Mouse (Mus musculus) liver, embryonic 12.5 days (tissue): ENCODE data around the gene Tle3. TPM values are rescaled to one million over a fixed set of nuclear protein-coding genes. Genes with fewer than 3 reads are reported as not detected.

Source experiments
- ATAC-seq: fragments of 200-750 bp; cut with Nextera tagmentation; 2 replicates; pipeline ENCODE4 v1.8.0; 2017; ENCODE audit warnings: moderate number of reproducible peaks, mild to moderate bottlenecking, moderate library complexity
- H3K27ac ChIP-seq: fragments of 300-500 bp; sonication (generic); 2 replicates; pipeline ENCODE4 v1.5.1; 2016; ENCODE audit warnings: mild to moderate bottlenecking
- H3K27me3 ChIP-seq: fragments of 300-500 bp; sonication (generic); replicated peaks from 2 replicates; pipeline ENCODE4 v1.6.1; 2016; ENCODE audit warnings: mild to moderate bottlenecking, moderate library complexity
- H3K36me3 ChIP-seq: fragments of 300-500 bp; sonication (generic); 2 replicates; pipeline ENCODE4 v1.6.1; 2016; ENCODE audit warnings: mild to moderate bottlenecking, moderate library complexity
- H3K4me1 ChIP-seq: fragments of 300-500 bp; sonication (generic); 2 replicates; pipeline ENCODE4 v1.6.1; 2016
- H3K4me2 ChIP-seq: fragments of 300-500 bp; sonication (generic); 2 replicates; pipeline ENCODE4 v1.6.1; 2016; ENCODE audit warnings: mild to moderate bottlenecking, moderate library complexity
- H3K4me3 ChIP-seq: fragments of 300-500 bp; sonication (generic); 2 replicates; pipeline ENCODE4 v1.5.1; 2016; ENCODE audit warnings: mild to moderate bottlenecking, moderate library complexity
- H3K9ac ChIP-seq: fragments of 300-500 bp; sonication (generic); 2 replicates; pipeline ENCODE4 v1.6.1; 2016; ENCODE audit warnings: mild to moderate bottlenecking, moderate library complexity
- H3K9me3 ChIP-seq: fragments of 300-500 bp; sonication (generic); replicated peaks from 2 replicates; pipeline ENCODE4 v1.6.1; 2016; ENCODE audit warnings: mild to moderate bottlenecking, moderate library complexity
- WGBS: fragments of 180-500 bp; shearing (Covaris S2); methylation state at CpG from one replicate; pipeline ENCODE4 v1.1.7; 2016; ENCODE audit not compliant: insufficient replicate concordance; 5-methylcytosine and 5-hydroxymethylcytosine counted together
- polyA plus RNA-seq: library from polyadenylated mRNA; unstranded; fragments of >200 nt; fragmentation: Nextera tagmentation; extraction: Ambion mirVana; gene quantifications from 2 replicates; pipeline ENCODE4 v1.2.1, GENCODE M21; 2016

The Tle3 gene
- polyA plus RNA-seq, 1 experiment from 2014 or later: 7.7 TPM

- no peaks in the 10 kb centered on the region for H3K4me1 ChIP-seq
- H3K27ac ChIP-seq: no peak overlapping the region
- no peaks in the 10 kb centered on the region for H3K36me3 ChIP-seq
- no peak overlapping the region for H3K4me2 ChIP-seq
- no peaks in the 10 kb centered on the region for H3K9me3 ChIP-seq
- H3K9ac ChIP-seq: no peak overlapping the region
- H3K27me3 ChIP-seq: peaks cover 52% of the 10 kb centered on the region
- no peak for ATAC-seq
- 35% methylated on average over 5 of the region's 5 CpGs for WGBS
- no peak overlapping the region for H3K4me3 ChIP-seq
Observed at GRCm38 (mm10) chr9:61442951-61443630, 70.9 kb downstream of the Tle3 start.

GRCm38 (mm10) chr9:61445151-61445550 is 73.0 kb downstream of the Tle3 start:
- Histone ChIP-seq H3K27me3 (peaks cover 46% of the 10 kb centered on the region), H3K4me1 (no peaks in the 10 kb centered on the region), H3K4me2 (no peak overlapping the region), H3K4me3 (no peak overlapping the region), H3K27ac (no peak overlapping the region), H3K9ac (no peak overlapping the region), H3K9me3 (no peaks in the 10 kb centered on the region), H3K36me3 (no peaks in the 10 kb centered on the region)
- 63% methylated on average over 2 of the region's 2 CpGs for WGBS
- ATAC-seq: no peak

GRCm38 (mm10) chr9:61445711-61446222 is 73.6 kb downstream of the Tle3 start:
- 13% methylated on average over 5 of the region's 5 CpGs for WGBS
- H3K36me3 ChIP-seq: no peaks in the 10 kb centered on the region
- H3K9me3 ChIP-seq: no peaks in the 10 kb centered on the region
- H3K9ac ChIP-seq: no peak overlapping the region
- ATAC-seq: no peak
- no peak overlapping the region for H3K4me3 ChIP-seq
- no peaks in the 10 kb centered on the region for H3K4me1 ChIP-seq
- H3K27me3 ChIP-seq: peaks cover 52% of the 10 kb centered on the region
- no peak overlapping the region for H3K27ac ChIP-seq
- no peak overlapping the region for H3K4me2 ChIP-seq

- H3K27ac ChIP-seq: no peak overlapping the region
- peaks cover 59% of the 10 kb centered on the region for H3K27me3 ChIP-seq
- ATAC-seq: no peak
- H3K36me3 ChIP-seq: no peaks in the 10 kb centered on the region
- H3K4me1 ChIP-seq: no peaks in the 10 kb centered on the region
- no peak overlapping the region for H3K4me3 ChIP-seq
- H3K9ac ChIP-seq: no peak overlapping the region
- 54% methylated on average over 2 of the region's 2 CpGs for WGBS
- H3K4me2 ChIP-seq: no peak overlapping the region
- H3K9me3 ChIP-seq: no peaks in the 10 kb centered on the region
Observed at GRCm38 (mm10) chr9:61446965-61447364, 74.8 kb downstream of the Tle3 start.

GRCm38 (mm10) chr9:61449363-61449904 is 77.3 kb downstream of the Tle3 start:
- Histone ChIP-seq H3K4me3 (no peak overlapping the region), H3K36me3 (no peaks in the 10 kb centered on the region), H3K4me1 (no peaks in the 10 kb centered on the region), H3K9me3 (no peaks in the 10 kb centered on the region), H3K9ac (no peak overlapping the region), H3K27me3 (peaks cover 65% of the 10 kb centered on the region), H3K4me2 (no peak overlapping the region), H3K27ac (no peak overlapping the region)
- WGBS: 58% methylated on average over 5 of the region's 5 CpGs
- no peak for ATAC-seq

GRCm38 (mm10) chr9:61452081-61452480 is 79.9 kb downstream of the Tle3 start:
- no peak overlapping the region for H3K27ac ChIP-seq
- H3K27me3 ChIP-seq: peaks cover 57% of the 10 kb centered on the region
- H3K4me1 ChIP-seq: no peaks in the 10 kb centered on the region
- no peak overlapping the region for H3K4me2 ChIP-seq
- 36% methylated on average over 1 of the region's 1 CpGs for WGBS
- no peak overlapping the region for H3K4me3 ChIP-seq
- no peak for ATAC-seq
- no peaks in the 10 kb centered on the region for H3K9me3 ChIP-seq
- H3K36me3 ChIP-seq: no peaks in the 10 kb centered on the region
- no peak overlapping the region for H3K9ac ChIP-seq

- Histone ChIP-seq H3K4me3 (no peak overlapping the region), H3K27me3 (peaks cover 47% of the 10 kb centered on the region), H3K4me2 (no peak overlapping the region), H3K9me3 (no peaks in the 10 kb centered on the region), H3K27ac (no peak overlapping the region), H3K36me3 (no peaks in the 10 kb centered on the region), H3K4me1 (no peaks in the 10 kb centered on the region), H3K9ac (no peak overlapping the region)
- ATAC-seq: no peak
- WGBS: 60% methylated on average over 6 of the region's 6 CpGs
Observed at GRCm38 (mm10) chr9:61455861-61456261, 83.7 kb downstream of the Tle3 start.

GRCm38 (mm10) chr9:61456441-61457161 is 84.4 kb downstream of the Tle3 start:
- Histone ChIP-seq H3K36me3 (no peaks in the 10 kb centered on the region), H3K27ac (no peak overlapping the region), H3K4me2 (no peak overlapping the region), H3K9me3 (no peaks in the 10 kb centered on the region), H3K27me3 (peaks cover 40% of the 10 kb centered on the region), H3K9ac (no peak overlapping the region), H3K4me1 (no peaks in the 10 kb centered on the region), H3K4me3 (no peak overlapping the region)
- no peak for ATAC-seq
- 46% methylated on average over 5 of the region's 5 CpGs for WGBS

GRCm38 (mm10) chr9:61457162-61457523 is 85.0 kb downstream of the Tle3 start:
- peaks cover 37% of the 10 kb centered on the region for H3K27me3 ChIP-seq
- no peaks in the 10 kb centered on the region for H3K4me1 ChIP-seq
- no peaks in the 10 kb centered on the region for H3K36me3 ChIP-seq
- no peak for ATAC-seq
- no peak overlapping the region for H3K4me3 ChIP-seq
- no peaks in the 10 kb centered on the region for H3K9me3 ChIP-seq
- H3K4me2 ChIP-seq: no peak overlapping the region
- no peak overlapping the region for H3K27ac ChIP-seq
- no peak overlapping the region for H3K9ac ChIP-seq
- WGBS: 35% methylated on average over 10 of the region's 10 CpGs

GRCm38 (mm10) chr9:61461859-61462258 is 89.7 kb downstream of the Tle3 start:
- H3K36me3 ChIP-seq: no peaks in the 10 kb centered on the region
- no peak overlapping the region for H3K27ac ChIP-seq
- H3K4me3 ChIP-seq: no peak overlapping the region
- no peak for ATAC-seq
- no peak overlapping the region for H3K4me2 ChIP-seq
- H3K9me3 ChIP-seq: peaks cover 11% of the 10 kb centered on the region; the same call in 1 of the 2 replicates
- no peaks in the 10 kb centered on the region for H3K4me1 ChIP-seq
- 25% methylated on average over 4 of the region's 4 CpGs for WGBS
- H3K9ac ChIP-seq: no peak overlapping the region
- H3K27me3 ChIP-seq: peaks cover 30% of the 10 kb centered on the region

GRCm38 (mm10) chr9:61467436-61467835 is 95.3 kb downstream of the Tle3 start:
- Histone ChIP-seq H3K27ac (no peak overlapping the region), H3K9me3 (peaks cover 11% of the 10 kb centered on the region; the same call in 1 of the 2 replicates), H3K36me3 (no peaks in the 10 kb centered on the region), H3K4me1 (no peaks in the 10 kb centered on the region), H3K4me3 (no peak overlapping the region), H3K27me3 (peaks cover 8% of the 10 kb centered on the region; the same call in 1 of the 2 replicates), H3K4me2 (no peak overlapping the region), H3K9ac (no peak overlapping the region)
- WGBS: 63% methylated on average over 3 of the region's 3 CpGs
- no peak for ATAC-seq
